Mouse (Mus musculus) lung, postnatal 25 days (tissue): ENCODE measurements around the gene 9930021J03Rik.
A peak's percentile ranks its signal among the peaks of the same experiment; 100 is the strongest.

ENCODE experiments used
- DNase-seq: peaks from one replicate; pipeline ENCODE4 v3.0.0; 2022; ENCODE audit warnings: low spot score

9930021J03Rik gene

GRCm38 (mm10) chr19:29805101-29805916 is 480 bp downstream of the 9930021J03Rik start:
- peak; percentile 74 for DNase-seq

GRCm38 (mm10) chr19:29803946-29804345 is 1.8 kb downstream of the 9930021J03Rik start:
- no peak for DNase-seq

- no peak for DNase-seq
Observed at GRCm38 (mm10) chr19:29797371-29797770, 8.4 kb downstream of the 9930021J03Rik start.

GRCm38 (mm10) chr19:29787997-29788396 is 17.8 kb downstream of the 9930021J03Rik start:
- no peak for DNase-seq

- no peak for DNase-seq
Observed at GRCm38 (mm10) chr19:29782914-29783313, 22.9 kb downstream of the 9930021J03Rik start.

GRCm38 (mm10) chr19:29753939-29754338 is 51.9 kb downstream of the 9930021J03Rik start:
- no peak for DNase-seq

GRCm38 (mm10) chr19:29750994-29751393 is 54.8 kb downstream of the 9930021J03Rik start:
- DNase-seq: no peak

- no peak for DNase-seq
Observed at GRCm38 (mm10) chr19:29743531-29743930, 62.3 kb downstream of the 9930021J03Rik start.

GRCm38 (mm10) chr19:29740661-29741060 is 65.1 kb downstream of the 9930021J03Rik start:
- DNase-seq: no peak

GRCm38 (mm10) chr19:29739608-29740007 is 66.2 kb downstream of the 9930021J03Rik start:
- DNase-seq: peak; percentile 3

- no peak for DNase-seq
Observed at GRCm38 (mm10) chr19:29735421-29735820, 70.4 kb downstream of the 9930021J03Rik start.

GRCm38 (mm10) chr19:29718476-29718875 is 87.3 kb downstream of the 9930021J03Rik start:
- DNase-seq: no peak

- DNase-seq: no peak
Observed at GRCm38 (mm10) chr19:29717854-29718253, 87.9 kb downstream of the 9930021J03Rik start.

- no peak for DNase-seq
Observed at GRCm38 (mm10) chr19:29713451-29713850, 92.3 kb downstream of the 9930021J03Rik start.

GRCm38 (mm10) chr19:29709461-29709860 is 96.3 kb downstream of the 9930021J03Rik start:
- DNase-seq: no peak

GRCm38 (mm10) chr19:29708461-29708860 is 97.3 kb downstream of the 9930021J03Rik start:
- DNase-seq: no peak

- DNase-seq: peak; percentile 10
Observed at GRCm38 (mm10) chr19:29708003-29708402, 97.8 kb downstream of the 9930021J03Rik start.

- DNase-seq: no peak
Observed at GRCm38 (mm10) chr19:29707314-29707898, 98.4 kb downstream of the 9930021J03Rik start.

GRCm38 (mm10) chr19:29704436-29704835 is 101.4 kb downstream of the 9930021J03Rik start:
- no peak for DNase-seq

- DNase-seq: no peak
Observed at GRCm38 (mm10) chr19:29701707-29702106, 104.1 kb downstream of the 9930021J03Rik start.

- peak; percentile 35 for DNase-seq
Observed at GRCm38 (mm10) chr19:29697245-29697874, 108.4 kb downstream of the 9930021J03Rik start, which contains the start of gene Mlana. TSS of gene Mlana (plus strand) at chr19:29697824.

- no peak for DNase-seq
Observed at GRCm38 (mm10) chr19:29696840-29697239, 108.9 kb downstream of the 9930021J03Rik start.

- DNase-seq: no peak
Observed at GRCm38 (mm10) chr19:29696309-29696708, 109.5 kb downstream of the 9930021J03Rik start.
